Mouse (Mus musculus) CH12F3 (cell line): ENCODE measurements around the gene Ssu72.

ENCODE experiments used
- in situ Hi-C: fragments of 300-500 bp; cut with MboI; formaldehyde crosslinking; loops from 2 replicates; pipeline ENCODE4 v1.14.3; 2020; ENCODE audit warnings: low sequenced_read_pairs

The Ssu72 gene

GRCm38 (mm10) chr4:155777816-155778215 is 73.2 kb downstream of the Ssu72 start:
- in situ Hi-C loops = no loop called here

GRCm38 (mm10) chr4:155779498-155779897 is 74.9 kb downstream of the Ssu72 start:
- in situ Hi-C loops = no loop called here

GRCm38 (mm10) chr4:155780895-155781294 is 76.3 kb downstream of the Ssu72 start:
- in situ Hi-C loops = no loop called here
